Mouse (Mus musculus) hindbrain, postnatal 0 days (tissue): Measurements from ENCODE around the gene Whamm. TPM values are rescaled to one million over a fixed set of nuclear protein-coding genes. Genes with fewer than 3 reads are reported as not detected.
A peak's percentile ranks its signal among the peaks of the same experiment; 100 is the strongest.

Experiments used
- ATAC-seq: fragments of 200-750 bp; cut with Nextera tagmentation; 2 replicates; pipeline ENCODE4 v1.8.0; 2017; ENCODE audit warnings: mild to moderate bottlenecking, moderate TSS enrichment, moderate library complexity
- DNase-seq: peaks from one replicate; pipeline ENCODE4 v3.0.0-alpha.2; 2015; ENCODE audit warnings: low spot score
- H3K27ac ChIP-seq: fragments of 300-500 bp; sonication (generic); 2 replicates; pipeline ENCODE4 v1.5.1; 2014; ENCODE audit warnings: mild to moderate bottlenecking
- H3K27me3 ChIP-seq: fragments of 300-500 bp; sonication (generic); 2 replicates; pipeline ENCODE4 v1.6.1; 2014; ENCODE audit warnings: low read length, mixed read lengths; ENCODE audit not compliant: insufficient read depth
- H3K36me3 ChIP-seq: fragments of 300-500 bp; sonication (generic); 2 replicates; pipeline ENCODE4 v1.6.1; 2014; ENCODE audit warnings: low read length, mixed read lengths; ENCODE audit not compliant: insufficient read depth
- H3K4me1 ChIP-seq: fragments of 300-500 bp; sonication (generic); 2 replicates; pipeline ENCODE4 v1.6.1; 2014; ENCODE audit warnings: antibody characterized with exemption, low read length, mixed read lengths; ENCODE audit not compliant: insufficient read depth
- H3K4me2 ChIP-seq: fragments of 300-500 bp; sonication (generic); 2 replicates; pipeline ENCODE4 v1.6.1; 2014; ENCODE audit warnings: low read depth, mild to moderate bottlenecking, low read length, moderate library complexity, mixed read lengths
- H3K4me3 ChIP-seq: fragments of 300-500 bp; sonication (generic); 2 replicates; pipeline ENCODE4 v1.5.1; 2014; ENCODE audit warnings: low read length
- H3K9ac ChIP-seq: fragments of 300-500 bp; sonication (generic); replicated peaks from 2 replicates; pipeline ENCODE4 v1.6.1; 2014; ENCODE audit warnings: mild to moderate bottlenecking, low read length, moderate library complexity, mixed read lengths
- H3K9me3 ChIP-seq: fragments of 300-500 bp; sonication (generic); 2 replicates; pipeline ENCODE4 v1.6.1; 2016; ENCODE audit warnings: low read length, mixed read lengths
- CTCF ChIP-seq: IDR thresholded peaks from 2 replicates; pipeline ENCODE4 v1.5.1; 2016; ENCODE audit warnings: antibody characterized with exemption, control low read depth, low read depth
- WGBS: fragments of 180-500 bp; shearing (Covaris S2); extraction: QIAGEN DNeasy Blood & Tissue Kit; methylation state at CpG from one replicate; pipeline ENCODE4 v1.1.7; 2014; 5-methylcytosine and 5-hydroxymethylcytosine counted together
- microRNA counts: library from miRNA; unstranded; fragments of <30 nt; microRNA quantifications from one replicate; lab custom pipeline; 2015
- polyA plus RNA-seq: library from polyadenylated mRNA; unstranded; fragments of >200 nt; fragmentation: Nextera tagmentation; extraction: Ambion mirVana; gene quantifications from 2 replicates; pipeline ENCODE4 v1.2.1, GENCODE M21; 2015
- total RNA-seq: library from RNA; depleted of rRNA; stranded (reverse); fragments of >200 nt; gene quantifications from 2 replicates; pipeline ENCODE4 v1.2.3, GENCODE M21; 2014; rRNA removed

Gene Whamm
- total and polyA plus RNA-seq, 2 experiments from 2014 or later, result 5.1 to 7.0 TPM

DNA sequence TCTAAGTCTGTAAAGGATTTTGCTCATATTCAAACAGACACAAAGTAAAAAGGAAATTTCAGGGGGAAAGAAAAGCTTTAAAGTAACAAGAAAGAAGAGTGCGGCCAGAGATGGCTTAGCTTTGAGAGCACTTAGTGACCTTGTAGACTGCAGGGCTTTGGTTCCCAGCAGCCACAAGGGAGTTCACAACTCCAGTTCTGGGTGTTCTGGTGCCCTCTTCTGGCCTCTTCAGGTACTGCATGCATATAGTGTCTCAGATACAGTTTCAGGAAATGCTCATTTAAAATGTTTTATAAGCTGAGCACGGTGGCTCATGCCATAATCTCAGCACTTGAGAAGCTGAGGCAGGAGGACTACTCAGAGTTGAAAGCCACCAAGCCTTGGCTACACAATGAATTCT, 55.4 kb downstream of the Whamm start:
- Histone ChIP-seq H3K4me2 (no peak overlapping the region), H3K4me3 (no peak overlapping the region), H3K36me3 (no peaks in the 10 kb centered on the region), H3K27me3 (no peaks in the 10 kb centered on the region), H3K27ac (no peak overlapping the region), H3K4me1 (no peaks in the 10 kb centered on the region), H3K9ac (no peak overlapping the region), H3K9me3 (no peaks in the 10 kb centered on the region)
- ATAC-seq (no peak), DNase-seq (no peak)
- TF ChIP-seq CTCF, result peak; percentile 58
- WGBS, result 92% methylated on average over 2 of the region's 2 CpGs

GRCm38 (mm10) chr7:81631261-81631660, 60.2 kb downstream of the Whamm start:
- H3K27me3 ChIP-seq, result no peaks in the 10 kb centered on the region

DNA sequence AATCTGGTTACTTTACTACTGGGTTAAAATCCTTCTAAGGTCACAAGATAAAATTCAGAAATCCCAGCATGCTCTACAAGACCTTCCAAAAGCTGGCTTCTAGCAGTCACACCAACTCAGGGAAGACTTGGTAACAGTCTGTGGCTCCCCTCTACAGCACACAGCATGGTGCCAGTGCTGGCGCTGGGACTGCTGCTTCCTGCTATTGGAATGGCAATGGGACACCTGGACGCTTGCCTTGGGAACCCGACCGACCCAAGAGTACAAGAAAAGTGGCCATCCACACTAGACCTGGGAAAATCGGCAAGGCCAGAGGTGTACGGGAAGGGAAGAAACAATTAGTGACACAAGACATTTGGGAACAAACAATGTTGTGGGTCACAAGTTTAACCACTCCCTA, 61.5 kb downstream of the Whamm start:
- TF ChIP-seq CTCF, result no peak
- H3K36me3 ChIP-seq, result no peaks in the 10 kb centered on the region
- WGBS, result 70% methylated on average over 6 of the region's 6 CpGs
- no peak for DNase-seq
- no peak overlapping the region for H3K9ac ChIP-seq
- no peaks in the 10 kb centered on the region for H3K9me3 ChIP-seq
- H3K4me3 ChIP-seq, result no peak overlapping the region
- H3K4me1 ChIP-seq, result no peaks in the 10 kb centered on the region
- H3K27me3 ChIP-seq, result no peaks in the 10 kb centered on the region
- no peak overlapping the region for H3K4me2 ChIP-seq
- ATAC-seq, result no peak
- H3K27ac ChIP-seq, result no peak overlapping the region

More at GRCm38 (mm10) chr7:81631261-81631660, 60.2 kb downstream of the Whamm start:
- H3K27ac ChIP-seq, result no peak overlapping the region
- no peak overlapping the region for H3K4me2 ChIP-seq
- no peaks in the 10 kb centered on the region for H3K36me3 ChIP-seq
- no peaks in the 10 kb centered on the region for H3K9me3 ChIP-seq
- H3K9ac ChIP-seq, result no peak overlapping the region
- WGBS, result 92% methylated on average over 8 of the region's 8 CpGs
- no peak for DNase-seq
- H3K4me1 ChIP-seq, result no peaks in the 10 kb centered on the region
- no peak for ATAC-seq
- no peak overlapping the region for H3K4me3 ChIP-seq
- no peak for TF ChIP-seq CTCF

DNA sequence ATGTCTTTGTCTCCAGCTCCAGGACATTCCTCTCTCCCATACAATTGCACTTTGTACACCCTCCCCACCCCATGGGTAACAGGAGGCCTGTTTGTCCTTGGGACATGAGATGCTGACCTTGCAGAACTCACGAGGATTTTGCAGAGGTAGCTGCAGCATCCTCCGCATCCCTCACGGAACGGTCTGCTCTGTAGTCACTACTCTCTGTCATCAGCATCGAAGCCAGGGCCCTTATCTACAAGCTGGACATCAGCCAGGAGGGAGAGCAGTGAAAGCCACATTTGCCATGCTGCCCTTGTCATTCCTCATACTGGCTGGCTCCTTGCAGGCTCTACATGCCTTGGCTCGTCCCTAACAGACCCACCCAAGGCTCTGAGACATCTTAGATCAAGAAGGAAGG, 70.0 kb downstream of the Whamm start:
- Histone ChIP-seq H3K36me3 (no peaks in the 10 kb centered on the region), H3K27ac (0 out of 2 replicates have a peak overlapping the region, but pooled peaks have one; percentile 8), H3K27me3 (no peaks in the 10 kb centered on the region), H3K4me1 (peaks cover 4% of the 10 kb centered on the region; the same call in 1 of the 2 replicates), H3K9ac (no peak overlapping the region), H3K9me3 (no peaks in the 10 kb centered on the region), H3K4me3 (no peak overlapping the region), H3K4me2 (no peak overlapping the region)
- DNase-seq (peak; percentile 33), ATAC-seq (peak; percentile 48)
- WGBS, result 59% methylated on average over 6 of the region's 6 CpGs
- no peak for TF ChIP-seq CTCF

- DNase-seq (peak; percentile 60), ATAC-seq (peak; percentile 62)
- 43% methylated on average over 7 of the region's 7 CpGs for WGBS
These were observed 73.6 kb downstream of the Whamm start for GRCm38 (mm10) chr7:81644551-81645235.

More at GRCm38 (mm10) chr7:81644551-81645235, 73.6 kb downstream of the Whamm start:
- no peaks in the 10 kb centered on the region for H3K9me3 ChIP-seq
- H3K27me3 ChIP-seq, result no peaks in the 10 kb centered on the region
- H3K4me1 ChIP-seq, result peaks cover 4% of the 10 kb centered on the region; the same call in 1 of the 2 replicates
- no peak overlapping the region for H3K9ac ChIP-seq
- H3K4me3 ChIP-seq, result no peak overlapping the region
- no peak overlapping the region for H3K4me2 ChIP-seq
- H3K36me3 ChIP-seq, result no peaks in the 10 kb centered on the region
- TF ChIP-seq CTCF, result no peak
- H3K27ac ChIP-seq, result peak overlapping the region; percentile 48; the same call in 1 of the 2 replicates

MicroRNA genes within 50 kb of the gene (microRNA counts, 519-probe panel; counts per million panel counts)
- 2,681 counts per million, percentile 42 among the panel's probes with 10 or more counts for microRNA mmu-miR-1839-3p (lab: Ali Mortazavi, UCI)
- microRNA mmu-miR-1839-5p (lab: Ali Mortazavi, UCI), result 4,219 counts per million, percentile 74 among the panel's probes with 10 or more counts

Other genes starting within 250 kb of the Whamm start
- 433 and 475 TPM in 2 replicates for gene Rps17, start 226.0 kb upstream of the Whamm start, total RNA-seq
- gene Rps17, start 226.0 kb upstream of the Whamm start, polyA plus RNA-seq, result 759 and 765 TPM in 2 replicates
- gene Cpeb1, start 115.8 kb upstream of the Whamm start, total RNA-seq, result 8.7 and 16.3 TPM in 2 replicates
- 7.7 and 10.3 TPM in 2 replicates for gene Cpeb1, start 115.8 kb upstream of the Whamm start, polyA plus RNA-seq
- 208 and 231 TPM in 2 replicates for gene Ap3b2, start 77.3 kb upstream of the Whamm start, total RNA-seq
- gene Ap3b2, start 77.3 kb upstream of the Whamm start, polyA plus RNA-seq, result 102 and 103 TPM in 2 replicates
- not detected in 2 replicates for gene BC048679, start 73.0 kb upstream of the Whamm start, total RNA-seq
- gene BC048679, start 73.0 kb upstream of the Whamm start, polyA plus RNA-seq, result not detected in 2 replicates
- gene Fsd2, start 4.3 kb upstream of the Whamm start, total RNA-seq, result 0.18 and 0.31 TPM in 2 replicates
- 0.05 and 0.08 TPM in 2 replicates for gene Fsd2, start 4.3 kb upstream of the Whamm start, polyA plus RNA-seq
- 30.3 and 37.6 TPM in 2 replicates for gene Homer2, start 136.3 kb downstream of the Whamm start, total RNA-seq
- 44.4 and 46.0 TPM in 2 replicates for gene Homer2, start 136.3 kb downstream of the Whamm start, polyA plus RNA-seq
- 45.2 and 52.0 TPM in 2 replicates for gene Ramac, start 191.7 kb downstream of the Whamm start, total RNA-seq
- 165 and 170 TPM in 2 replicates for gene Ramac, start 191.7 kb downstream of the Whamm start, polyA plus RNA-seq
- gene 3110040N11Rik, start 218.2 kb downstream of the Whamm start, total RNA-seq, result 26.2 and 41.8 TPM in 2 replicates
- gene 3110040N11Rik, start 218.2 kb downstream of the Whamm start, polyA plus RNA-seq, result 43.4 and 48.9 TPM in 2 replicates